Mouse (Mus musculus): Measurements from ENCODE around the gene Sox15.

DNA sequence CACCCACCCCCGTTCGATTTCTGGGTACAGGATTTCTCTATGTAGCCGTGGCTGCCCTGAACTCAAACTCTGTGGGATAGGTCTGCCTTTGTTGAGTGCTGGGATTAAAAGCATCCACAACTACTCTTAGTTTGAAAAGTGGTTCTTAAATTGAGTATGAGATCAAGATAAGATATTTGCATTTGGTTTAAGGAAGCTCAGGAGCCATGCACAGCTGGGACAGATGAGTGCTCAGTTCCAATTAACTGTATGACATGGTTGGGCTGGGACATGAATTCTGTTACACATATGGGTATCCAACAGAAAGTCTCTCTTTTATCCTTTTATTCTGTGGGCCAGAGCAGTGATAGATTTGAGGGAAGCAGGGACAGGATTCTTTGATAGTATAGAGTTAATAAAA is 19.6 kb upstream of the Sox15 start:
- TF ChIP-seq MAFK (IDR thresholded peaks at IDR 0.05; ENCODE audit: insufficient read depth, low read depth, low read length) (no peak), ZNF384 (IDR thresholded peaks at IDR 0.05; ENCODE audit: low read depth, low read length) (no peak), HCFC1 (IDR thresholded peaks at IDR 0.05; ENCODE audit: borderline replicate concordance, insufficient read depth, low read length) (no peak)

Data from ES-E14 (cell line).